Mouse (Mus musculus) midbrain, postnatal 0 days (tissue): Measurements from ENCODE around the gene Sorl1. TPM values are rescaled to one million over a fixed set of nuclear protein-coding genes. Genes with fewer than 3 reads are reported as not detected.

Source experiments
- ATAC-seq: fragments of 200-750 bp; cut with Nextera tagmentation; 2 replicates; pipeline ENCODE4 v1.8.0; 2017; ENCODE audit warnings: moderate number of reproducible peaks, mild to moderate bottlenecking, moderate TSS enrichment, moderate library complexity; ENCODE audit not compliant: low FRiP score
- DNase-seq: peaks from one replicate; pipeline ENCODE4 v3.0.0-alpha.2; 2015; ENCODE audit warnings: low spot score
- H3K27ac ChIP-seq: fragments of 300-500 bp; sonication (generic); 2 replicates; pipeline ENCODE4 v1.5.1; 2014; ENCODE audit warnings: low read depth, mild to moderate bottlenecking, low read length, mixed read lengths
- H3K27me3 ChIP-seq: fragments of 300-500 bp; sonication (generic); 2 replicates; pipeline ENCODE4 v1.6.1; 2014; ENCODE audit warnings: low read length, control low read depth, mixed read lengths; ENCODE audit not compliant: insufficient read depth
- H3K36me3 ChIP-seq: fragments of 300-500 bp; sonication (generic); 2 replicates; pipeline ENCODE4 v1.6.1; 2014; ENCODE audit warnings: low read length, control low read depth, mixed read lengths; ENCODE audit not compliant: insufficient read depth
- H3K4me1 ChIP-seq: fragments of 300-500 bp; sonication (generic); 2 replicates; pipeline ENCODE4 v1.6.1; 2014; ENCODE audit warnings: mild to moderate bottlenecking, control low read depth, antibody characterized with exemption, low read length, mixed read lengths; ENCODE audit not compliant: insufficient read depth
- H3K4me2 ChIP-seq: fragments of 300-500 bp; sonication (generic); 2 replicates; pipeline ENCODE4 v1.6.1; 2014; ENCODE audit warnings: low read depth, mild to moderate bottlenecking, low read length, mixed read lengths; ENCODE audit not compliant: poor library complexity, severe bottlenecking
- H3K4me3 ChIP-seq: fragments of 300-500 bp; sonication (generic); 2 replicates; pipeline ENCODE4 v1.5.1; 2014; ENCODE audit warnings: low read depth, mild to moderate bottlenecking, low read length, moderate library complexity
- H3K9ac ChIP-seq: fragments of 300-500 bp; sonication (generic); replicated peaks from 2 replicates; pipeline ENCODE4 v1.6.1; 2014; ENCODE audit warnings: mild to moderate bottlenecking, low read length, moderate library complexity, mixed read lengths; ENCODE audit not compliant: poor library complexity, severe bottlenecking
- H3K9me3 ChIP-seq: fragments of 300-500 bp; sonication (generic); 2 replicates; pipeline ENCODE4 v1.6.1; 2016; ENCODE audit warnings: low read length, control low read depth
- CTCF ChIP-seq: IDR thresholded peaks from 2 replicates; pipeline ENCODE4 v1.5.1; 2016; ENCODE audit warnings: antibody characterized with exemption, mild to moderate bottlenecking
- WGBS: fragments of 180-500 bp; shearing (Covaris S2); extraction: QIAGEN DNeasy Blood & Tissue Kit; methylation state at CpG from one replicate; pipeline ENCODE4 v1.1.7; 2014; 5-methylcytosine and 5-hydroxymethylcytosine counted together
- polyA plus RNA-seq: library from polyadenylated mRNA; unstranded; fragments of >200 nt; fragmentation: Nextera tagmentation; extraction: Ambion mirVana; gene quantifications from 2 replicates; pipeline ENCODE4 v1.2.1, GENCODE M21; 2015
- total RNA-seq: library from RNA; depleted of rRNA; stranded (reverse); fragments of >200 nt; gene quantifications from 2 replicates; pipeline ENCODE4 v1.2.3, GENCODE M21; 2014

The Sorl1 gene
- total and polyA plus RNA-seq, 2 experiments from 2014 or later, result 7.1 to 24.8 TPM

DNA sequence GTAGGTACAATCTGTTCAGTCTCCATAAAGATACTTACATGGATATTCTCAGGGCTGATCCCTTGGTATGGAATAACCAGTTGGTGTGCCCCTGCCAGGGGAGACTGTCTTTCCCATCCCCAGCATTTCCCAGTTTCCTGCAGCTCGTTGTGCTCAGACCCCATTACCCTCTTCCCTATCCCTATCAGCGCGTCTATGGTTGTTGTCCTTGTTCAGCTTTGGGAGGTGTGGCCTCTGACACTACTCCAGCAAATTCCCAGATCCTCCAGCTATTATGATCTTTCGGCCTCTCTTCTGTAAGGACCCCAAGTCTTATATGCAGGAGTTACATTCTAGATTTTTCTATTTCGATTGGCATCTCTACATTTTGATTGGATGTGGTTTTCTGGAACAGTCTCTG is 35.3 kb upstream of the Sorl1 start:
- DNase-seq (no peak), ATAC-seq (no peak)
- Histone ChIP-seq H3K36me3 (no peaks in the 10 kb centered on the region), H3K9me3 (no peaks in the 10 kb centered on the region), H3K9ac (no peak overlapping the region), H3K4me3 (no peak overlapping the region), H3K4me1 (no peaks in the 10 kb centered on the region), H3K4me2 (no peak overlapping the region), H3K27me3 (no peaks in the 10 kb centered on the region; the same call in 1 of the 2 replicates), H3K27ac (no peak overlapping the region)
- 83% methylated on average over 5 of the region's 5 CpGs for WGBS
- TF ChIP-seq CTCF, result no peak

DNA sequence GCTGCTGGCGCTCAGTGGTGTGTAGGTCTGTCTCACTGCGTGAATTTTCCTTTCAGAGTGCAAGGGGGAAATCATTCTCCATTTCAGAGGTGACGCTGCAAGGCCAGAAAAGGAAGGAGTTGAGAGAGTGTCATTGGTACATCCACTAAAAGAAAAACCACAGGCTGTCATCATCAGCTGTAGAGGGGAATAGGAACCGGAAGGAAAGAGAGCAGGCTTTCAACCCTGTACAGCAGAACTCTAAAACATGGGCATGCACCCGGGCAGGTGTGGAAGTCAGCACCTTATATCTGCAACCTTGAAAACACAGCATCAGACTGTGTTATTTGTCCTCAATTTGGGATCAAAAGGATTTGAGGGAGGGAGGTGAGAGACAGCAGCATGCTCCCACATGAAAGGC is 34.6 kb upstream of the Sorl1 start:
- Histone ChIP-seq H3K4me2 (no peak overlapping the region), H3K9ac (no peak overlapping the region), H3K27me3 (no peaks in the 10 kb centered on the region; the same call in 1 of the 2 replicates), H3K27ac (no peak overlapping the region), H3K36me3 (no peaks in the 10 kb centered on the region), H3K4me1 (no peaks in the 10 kb centered on the region), H3K9me3 (no peaks in the 10 kb centered on the region), H3K4me3 (no peak overlapping the region)
- TF ChIP-seq CTCF, result no peak
- DNase-seq, result no peak
- 70% methylated on average over 5 of the region's 5 CpGs for WGBS
- no peak for ATAC-seq

DNA sequence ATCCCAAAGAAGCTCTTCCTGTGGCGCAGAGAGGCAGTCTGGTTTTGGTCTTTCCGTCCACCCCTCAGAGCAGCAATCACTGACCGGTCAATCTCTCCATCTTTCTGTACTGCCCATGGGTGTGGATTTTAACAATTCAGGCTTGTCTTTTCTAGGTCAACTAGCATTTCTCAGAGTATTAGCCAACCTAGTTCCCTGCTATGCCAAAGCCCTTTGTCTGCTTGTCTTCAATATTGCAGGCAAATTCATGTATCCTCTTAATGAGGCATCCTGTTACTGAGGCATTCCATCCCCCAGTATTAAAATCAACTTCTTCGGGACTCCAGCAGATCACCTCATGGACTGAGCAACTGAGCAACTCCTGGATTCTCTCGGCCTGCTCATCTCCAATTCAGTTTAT is 33.9 kb upstream of the Sorl1 start:
- no peak for ATAC-seq
- no peak for TF ChIP-seq CTCF
- no peak overlapping the region for H3K4me3 ChIP-seq
- 85% methylated on average over 5 of the region's 5 CpGs for WGBS
- no peaks in the 10 kb centered on the region for H3K4me1 ChIP-seq
- no peaks in the 10 kb centered on the region; the same call in 1 of the 2 replicates for H3K27me3 ChIP-seq
- H3K27ac ChIP-seq, result no peak overlapping the region
- H3K9me3 ChIP-seq, result no peaks in the 10 kb centered on the region
- no peak for DNase-seq
- H3K36me3 ChIP-seq, result no peaks in the 10 kb centered on the region
- H3K4me2 ChIP-seq, result no peak overlapping the region
- no peak overlapping the region for H3K9ac ChIP-seq

DNA sequence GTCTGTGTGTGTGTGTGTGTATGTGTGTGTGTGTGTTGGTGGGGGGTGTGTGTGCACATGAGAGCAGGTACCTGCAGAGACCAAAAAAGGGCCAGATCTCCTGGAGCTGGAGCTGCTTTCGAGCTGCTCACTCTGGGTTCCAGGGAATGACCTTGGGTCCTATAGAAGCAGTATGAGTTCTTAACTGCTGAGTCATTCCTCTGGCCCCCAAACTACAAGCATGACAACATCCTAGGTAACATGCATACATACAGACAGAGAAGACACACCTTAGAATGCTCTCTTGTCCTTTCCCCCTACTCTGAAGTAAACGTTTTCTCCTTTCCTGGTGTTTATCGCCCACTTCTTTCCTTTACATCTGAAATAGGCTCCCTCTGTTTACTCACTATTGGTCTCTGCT is 32.5 kb upstream of the Sorl1 start:
- H3K27ac ChIP-seq, result no peak overlapping the region

DNA sequence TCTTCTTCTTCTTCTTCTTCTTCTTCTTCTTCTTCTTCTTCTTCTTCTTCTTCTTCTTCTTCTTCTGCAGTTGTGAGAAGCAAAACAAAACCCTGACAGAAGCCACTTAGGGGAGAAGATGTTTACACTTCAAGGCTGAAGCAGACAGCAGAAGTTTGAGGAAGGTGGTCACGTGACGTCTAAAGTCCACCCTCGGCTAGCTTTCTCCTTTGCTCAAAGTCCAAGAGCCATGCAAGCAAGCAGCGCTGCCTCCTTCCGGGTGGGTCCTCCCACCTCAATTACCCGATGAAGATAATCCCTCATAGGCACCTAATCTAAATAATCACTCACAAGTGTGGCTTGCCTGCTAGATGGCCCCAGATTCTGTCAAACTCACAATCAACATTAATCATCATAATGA is 30.6 kb upstream of the Sorl1 start:
- no peak overlapping the region for H3K9ac ChIP-seq
- no peaks in the 10 kb centered on the region; the same call in 1 of the 2 replicates for H3K27me3 ChIP-seq
- no peaks in the 10 kb centered on the region for H3K9me3 ChIP-seq
- 93% methylated on average over 6 of the region's 6 CpGs for WGBS
- TF ChIP-seq CTCF, result no peak
- H3K27ac ChIP-seq, result no peak overlapping the region
- no peak for ATAC-seq
- DNase-seq, result no peak
- no peak overlapping the region for H3K4me2 ChIP-seq
- H3K4me3 ChIP-seq, result no peak overlapping the region
- H3K36me3 ChIP-seq, result no peaks in the 10 kb centered on the region
- H3K4me1 ChIP-seq, result no peaks in the 10 kb centered on the region

More for the DNA sequence above, 32.5 kb upstream of the Sorl1 start:
- Histone ChIP-seq H3K4me2 (no peak overlapping the region), H3K36me3 (no peaks in the 10 kb centered on the region), H3K4me1 (no peaks in the 10 kb centered on the region), H3K4me3 (no peak overlapping the region), H3K9ac (no peak overlapping the region), H3K27me3 (no peaks in the 10 kb centered on the region; the same call in 1 of the 2 replicates), H3K9me3 (no peaks in the 10 kb centered on the region)
- 88% methylated on average over 3 of the region's 3 CpGs for WGBS
- no peak for DNase-seq
- no peak for TF ChIP-seq CTCF
- ATAC-seq, result no peak

DNA sequence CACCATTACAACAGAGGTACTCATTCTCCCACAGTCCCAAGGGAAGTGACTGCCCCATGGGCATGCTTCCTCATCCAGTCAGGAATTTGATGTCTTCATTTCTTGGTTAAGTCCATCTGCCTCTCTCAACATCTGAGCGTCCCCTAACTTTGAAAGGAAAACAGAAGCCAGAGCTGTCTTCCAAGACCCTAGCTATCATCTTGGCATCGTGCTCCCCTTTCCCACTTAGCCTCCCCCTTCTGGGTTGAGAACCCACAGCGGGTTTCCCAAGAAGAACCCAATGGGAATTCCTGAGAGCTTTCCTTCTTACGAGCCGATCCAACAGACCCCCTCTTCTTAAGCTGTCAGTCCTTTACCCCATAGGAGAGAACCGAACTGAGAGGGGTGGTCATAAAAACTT is 24.7 kb upstream of the Sorl1 start:
- Histone ChIP-seq H3K9ac (no peak overlapping the region), H3K27ac (no peak overlapping the region), H3K36me3 (no peaks in the 10 kb centered on the region), H3K4me1 (no peaks in the 10 kb centered on the region), H3K4me3 (no peak overlapping the region), H3K4me2 (no peak overlapping the region), H3K9me3 (no peaks in the 10 kb centered on the region), H3K27me3 (no peaks in the 10 kb centered on the region)
- WGBS, result 86% methylated on average over 6 of the region's 6 CpGs
- no peak for TF ChIP-seq CTCF
- ATAC-seq (no peak), DNase-seq (no peak)
